Mouse (Mus musculus): ENCODE measurements around the gene St3gal3. TPM values are rescaled to one million over a fixed set of nuclear protein-coding genes. Genes with fewer than 3 reads are reported as not detected.

The St3gal3 gene
- polyA plus RNA-seq, 1 experiment from 2014 or later, result 12.5 TPM

- H3K4me2 ChIP-seq (replicated peaks), result no peak overlapping the region
- no peak for ATAC-seq
- H3K27me3 ChIP-seq, result no peaks in the 10 kb centered on the region
- no peaks in the 10 kb centered on the region for H3K9me3 ChIP-seq
- H3K4me3 ChIP-seq (replicated peaks), result no peak overlapping the region
- H3K36me3 ChIP-seq, result no peaks in the 10 kb centered on the region
- WGBS, result 78% methylated on average over 9 of the region's 9 CpGs
- H3K27ac ChIP-seq, result no peak overlapping the region
- H3K4me1 ChIP-seq (replicated peaks), result peaks cover 19% of the 10 kb centered on the region
- no peak overlapping the region for H3K9ac ChIP-seq (replicated peaks)
Measured at GRCm38 (mm10) chr4:118041145-118041544, 93.6 kb downstream of the St3gal3 start.

GRCm38 (mm10) chr4:118040650-118041049 lies 94.1 kb downstream of the St3gal3 start:
- 82% methylated on average over 4 of the region's 4 CpGs for WGBS
- peaks cover 19% of the 10 kb centered on the region for H3K4me1 ChIP-seq (replicated peaks)
- H3K4me3 ChIP-seq (replicated peaks), result no peak overlapping the region
- no peak overlapping the region for H3K4me2 ChIP-seq (replicated peaks)
- H3K9ac ChIP-seq (replicated peaks), result no peak overlapping the region; the same call in 1 of the 2 replicates
- no peak overlapping the region for H3K27ac ChIP-seq
- no peaks in the 10 kb centered on the region for H3K9me3 ChIP-seq
- H3K27me3 ChIP-seq, result no peaks in the 10 kb centered on the region
- H3K36me3 ChIP-seq, result no peaks in the 10 kb centered on the region
- no peak for ATAC-seq

- Histone ChIP-seq H3K4me2 (replicated peaks) (no peak overlapping the region), H3K27ac (no peak overlapping the region), H3K4me1 (replicated peaks) (peaks cover 15% of the 10 kb centered on the region), H3K9me3 (no peaks in the 10 kb centered on the region), H3K36me3 (no peaks in the 10 kb centered on the region), H3K4me3 (replicated peaks) (no peak overlapping the region), H3K27me3 (no peaks in the 10 kb centered on the region), H3K9ac (replicated peaks) (no peak overlapping the region)
- 92% methylated on average over 5 of the region's 5 CpGs for WGBS
- peak; percentile 66; the same call in 1 of the 2 replicates for ATAC-seq
Measured at GRCm38 (mm10) chr4:118039964-118040363, 94.8 kb downstream of the St3gal3 start.

GRCm38 (mm10) chr4:118038023-118038422 lies 96.7 kb downstream of the St3gal3 start:
- no peak overlapping the region for H3K4me3 ChIP-seq (replicated peaks)
- 68% methylated on average over 1 of the region's 1 CpGs for WGBS
- no peak for ATAC-seq
- H3K4me2 ChIP-seq (replicated peaks), result no peak overlapping the region
- H3K27me3 ChIP-seq, result no peaks in the 10 kb centered on the region
- H3K4me1 ChIP-seq (replicated peaks), result peaks cover 15% of the 10 kb centered on the region
- no peaks in the 10 kb centered on the region for H3K36me3 ChIP-seq
- H3K27ac ChIP-seq, result no peak overlapping the region
- H3K9ac ChIP-seq (replicated peaks), result no peak overlapping the region
- H3K9me3 ChIP-seq, result no peaks in the 10 kb centered on the region

- Histone ChIP-seq H3K9ac (replicated peaks) (peak overlapping the region; percentile 36; the same call in 1 of the 2 replicates), H3K4me1 (replicated peaks) (peaks cover 15% of the 10 kb centered on the region), H3K4me2 (replicated peaks) (no peak overlapping the region), H3K27ac (peak overlapping the region; percentile 44; the same call in 1 of the 2 replicates), H3K9me3 (no peaks in the 10 kb centered on the region), H3K4me3 (replicated peaks) (no peak overlapping the region), H3K27me3 (no peaks in the 10 kb centered on the region), H3K36me3 (no peaks in the 10 kb centered on the region)
- 51% methylated on average over 5 of the region's 5 CpGs for WGBS
- ATAC-seq, result peak; percentile 37; the same call in 1 of the 2 replicates
Measured at GRCm38 (mm10) chr4:118037406-118037805, 97.3 kb downstream of the St3gal3 start.

GRCm38 (mm10) chr4:118036531-118036930 lies 98.2 kb downstream of the St3gal3 start:
- no peak overlapping the region for H3K9ac ChIP-seq (replicated peaks)
- H3K9me3 ChIP-seq, result no peaks in the 10 kb centered on the region
- no peak overlapping the region for H3K4me2 ChIP-seq (replicated peaks)
- no peaks in the 10 kb centered on the region for H3K36me3 ChIP-seq
- no peak overlapping the region for H3K27ac ChIP-seq
- 94% methylated on average over 4 of the region's 4 CpGs for WGBS
- no peak for ATAC-seq
- peaks cover 15% of the 10 kb centered on the region for H3K4me1 ChIP-seq (replicated peaks)
- no peaks in the 10 kb centered on the region for H3K27me3 ChIP-seq
- H3K4me3 ChIP-seq (replicated peaks), result no peak overlapping the region

GRCm38 (mm10) chr4:118035090-118035489 lies 99.6 kb downstream of the St3gal3 start:
- ATAC-seq, result no peak
- no peak overlapping the region for H3K4me2 ChIP-seq (replicated peaks)
- H3K4me1 ChIP-seq (replicated peaks), result peaks cover 12% of the 10 kb centered on the region
- no peak overlapping the region for H3K9ac ChIP-seq (replicated peaks)
- 97% methylated on average over 2 of the region's 2 CpGs for WGBS
- no peaks in the 10 kb centered on the region for H3K27me3 ChIP-seq
- H3K27ac ChIP-seq, result no peak overlapping the region
- no peaks in the 10 kb centered on the region for H3K36me3 ChIP-seq
- H3K9me3 ChIP-seq, result no peaks in the 10 kb centered on the region
- no peak overlapping the region for H3K4me3 ChIP-seq (replicated peaks)

- Histone ChIP-seq H3K27ac (no peak overlapping the region), H3K9ac (replicated peaks) (no peak overlapping the region), H3K4me1 (replicated peaks) (peaks cover 27% of the 10 kb centered on the region), H3K36me3 (no peaks in the 10 kb centered on the region), H3K9me3 (no peaks in the 10 kb centered on the region), H3K4me2 (replicated peaks) (no peak overlapping the region), H3K4me3 (replicated peaks) (no peak overlapping the region), H3K27me3 (no peaks in the 10 kb centered on the region)
- WGBS, result 87% methylated on average over 5 of the region's 5 CpGs
- ATAC-seq, result no peak
Measured at GRCm38 (mm10) chr4:118033026-118033425, 101.7 kb downstream of the St3gal3 start.

GRCm38 (mm10) chr4:118031776-118032170 lies 102.9 kb downstream of the St3gal3 start:
- H3K27ac ChIP-seq, result no peak overlapping the region
- H3K9ac ChIP-seq (replicated peaks), result no peak overlapping the region
- ATAC-seq, result no peak
- no peak overlapping the region for H3K4me3 ChIP-seq (replicated peaks)
- H3K9me3 ChIP-seq, result no peaks in the 10 kb centered on the region
- no peaks in the 10 kb centered on the region for H3K36me3 ChIP-seq
- peaks cover 18% of the 10 kb centered on the region for H3K4me1 ChIP-seq (replicated peaks)
- no peak overlapping the region for H3K4me2 ChIP-seq (replicated peaks)
- H3K27me3 ChIP-seq, result no peaks in the 10 kb centered on the region
- WGBS, result 90% methylated on average over 7 of the region's 7 CpGs

- Histone ChIP-seq H3K9ac (replicated peaks) (no peak overlapping the region), H3K4me1 (replicated peaks) (peaks cover 18% of the 10 kb centered on the region), H3K36me3 (no peaks in the 10 kb centered on the region), H3K4me3 (replicated peaks) (no peak overlapping the region), H3K27ac (no peak overlapping the region), H3K9me3 (no peaks in the 10 kb centered on the region), H3K4me2 (replicated peaks) (no peak overlapping the region), H3K27me3 (no peaks in the 10 kb centered on the region)
- no peak for ATAC-seq
- 91% methylated on average over 5 of the region's 6 CpGs for WGBS
Measured at GRCm38 (mm10) chr4:118031132-118031775, 103.5 kb downstream of the St3gal3 start.

- Histone ChIP-seq H3K4me2 (replicated peaks) (no peak overlapping the region), H3K27ac (no peak overlapping the region), H3K36me3 (no peaks in the 10 kb centered on the region), H3K4me3 (replicated peaks) (no peak overlapping the region), H3K9ac (replicated peaks) (no peak overlapping the region), H3K4me1 (replicated peaks) (peaks cover 18% of the 10 kb centered on the region), H3K9me3 (no peaks in the 10 kb centered on the region), H3K27me3 (no peaks in the 10 kb centered on the region)
- ATAC-seq, result no peak
- WGBS, result 74% methylated on average over 5 of the region's 5 CpGs
Measured at GRCm38 (mm10) chr4:118030330-118030729, 104.4 kb downstream of the St3gal3 start.

GRCm38 (mm10) chr4:118029892-118030291 lies 104.8 kb downstream of the St3gal3 start:
- Histone ChIP-seq H3K4me3 (replicated peaks) (no peak overlapping the region), H3K9me3 (no peaks in the 10 kb centered on the region), H3K36me3 (no peaks in the 10 kb centered on the region), H3K4me2 (replicated peaks) (no peak overlapping the region), H3K4me1 (replicated peaks) (peaks cover 18% of the 10 kb centered on the region), H3K27ac (no peak overlapping the region), H3K27me3 (no peaks in the 10 kb centered on the region), H3K9ac (replicated peaks) (no peak overlapping the region)
- ATAC-seq, result no peak
- 37% methylated on average over 6 of the region's 6 CpGs for WGBS

GRCm38 (mm10) chr4:118028994-118029393 lies 105.7 kb downstream of the St3gal3 start:
- Histone ChIP-seq H3K36me3 (no peaks in the 10 kb centered on the region), H3K4me1 (replicated peaks) (peaks cover 18% of the 10 kb centered on the region), H3K9me3 (no peaks in the 10 kb centered on the region), H3K27me3 (no peaks in the 10 kb centered on the region), H3K4me3 (replicated peaks) (no peak overlapping the region), H3K9ac (replicated peaks) (no peak overlapping the region), H3K27ac (no peak overlapping the region), H3K4me2 (replicated peaks) (no peak overlapping the region)
- 53% methylated on average over 9 of the region's 9 CpGs for WGBS
- ATAC-seq, result no peak
